In the genomic region with DNA sequence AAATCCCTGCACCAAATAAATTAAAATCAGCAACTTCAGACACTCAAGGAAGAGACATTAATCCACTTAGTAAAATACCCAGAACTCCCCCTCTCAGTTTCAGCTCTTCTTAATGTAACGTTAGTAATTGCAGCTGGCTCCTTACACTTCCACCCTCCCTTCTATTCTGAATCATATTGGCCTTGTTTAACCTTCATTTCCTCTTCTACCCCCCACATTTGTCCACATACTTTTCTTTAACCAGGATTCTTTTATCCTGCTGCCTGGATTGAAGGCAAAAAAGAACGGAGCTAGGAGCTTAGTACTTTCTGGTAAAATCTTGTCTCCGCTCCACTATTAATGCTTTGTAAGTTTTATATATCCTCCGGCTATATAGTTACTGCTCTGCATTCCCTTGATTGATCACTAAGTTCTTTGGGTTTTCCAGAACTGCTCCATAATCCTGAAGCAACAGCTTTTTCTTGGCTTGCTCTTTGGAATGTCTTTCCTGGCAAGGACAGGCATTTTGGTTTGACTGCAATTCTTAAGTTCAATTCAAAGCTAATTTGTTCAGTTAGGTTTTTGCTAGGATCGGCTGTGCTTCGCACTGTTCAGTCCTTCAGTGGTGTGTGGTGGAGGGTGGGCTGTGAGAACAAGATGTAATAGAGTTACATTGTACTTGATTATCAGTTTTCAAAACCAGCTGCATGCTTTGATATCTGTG, we compare ENCODE assay signal across 16 mouse cellular contexts.
DNase-seq lines count a peak whose midpoint lies in the region; ATAC-seq lines count a peak whose summit lies in the region.
"Had no signal": no experiment of that assay in that cellular context is flagged by ENCODE, and none has a peak within 500 bp of the region (broad histone marks: within the 10 kb centered on the region; RNA-seq: fewer than 3 reads in every experiment).

No protein-coding gene starts in this region.

- H3K4me3 ChIP-seq in lung, embryonic 15.5 days: no peak overlapping the region
- no peak overlapping the region for H3K4me3 ChIP-seq in limb, embryonic 15.5 days
- no peak overlapping the region for H3K4me3 ChIP-seq in forebrain, embryonic 15.5 days
- H3K4me3 ChIP-seq: heart, embryonic 10.5 days; midbrain, embryonic 12.5 days; neural tube, embryonic 12.5 days had no signal

- no peaks in the 10 kb centered on the region; the same call in 1 of the 2 replicates for H3K27me3 ChIP-seq in lung, embryonic 15.5 days
- H3K27me3 ChIP-seq in limb, embryonic 15.5 days: no peaks in the 10 kb centered on the region
- no peaks in the 10 kb centered on the region for H3K27me3 ChIP-seq in forebrain, embryonic 15.5 days
- H3K27me3 ChIP-seq: neural tube, embryonic 12.5 days had no signal

- peaks cover 18% of the 10 kb centered on the region for H3K4me1 ChIP-seq in lung, embryonic 15.5 days
- peaks cover 26% of the 10 kb centered on the region for H3K4me1 ChIP-seq in limb, embryonic 15.5 days
- peaks cover 25% of the 10 kb centered on the region for H3K4me1 ChIP-seq in forebrain, embryonic 15.5 days

- no peaks in the 10 kb centered on the region for H3K9me3 ChIP-seq in lung, embryonic 15.5 days
- H3K9me3 ChIP-seq in limb, embryonic 15.5 days: no peaks in the 10 kb centered on the region
- no peaks in the 10 kb centered on the region for H3K9me3 ChIP-seq in forebrain, embryonic 15.5 days
- H3K9me3 ChIP-seq: heart, embryonic 10.5 days; midbrain, embryonic 12.5 days; neural tube, embryonic 12.5 days had no signal

- peak; percentile 28 to 29 for DNase-seq in heart, adult 18-20 months
- DNase-seq in heart, adult 8-10 months (ENCODE audit: low spot score): no peak
- no peak for DNase-seq in lung, postnatal 14 days
- DNase-seq in frontal cortex, adult 2 months (ENCODE audit: extremely low spot score in 1 of 2, low spot score in 1 of 2): no peak
- DNase-seq in cerebellum, postnatal 25 days: no peak
- DNase-seq: adrenal gland, postnatal 10 days; embryo, embryonic 11 days had no signal

- H3K27ac ChIP-seq in lung, embryonic 15.5 days: peak overlapping the region; percentile 94
- H3K27ac ChIP-seq in limb, embryonic 15.5 days: peak overlapping the region; percentile 27
- no peak overlapping the region for H3K27ac ChIP-seq in forebrain, embryonic 15.5 days (replicated peaks)
- H3K27ac ChIP-seq: heart, embryonic 10.5 days; liver, embryonic 14.5 days; midbrain, embryonic 12.5 days; neural tube, embryonic 12.5 days had no signal

- WGBS in lung, embryonic 15.5 days: 34% methylated on average over 6 of the region's 6 CpGs
- 28% methylated on average over 6 of the region's 6 CpGs for WGBS in limb, embryonic 15.5 days
- WGBS in forebrain, embryonic 15.5 days: 52% methylated on average over 6 of the region's 6 CpGs

- no peaks in the 10 kb centered on the region for H3K36me3 ChIP-seq in lung, embryonic 15.5 days
- H3K36me3 ChIP-seq in limb, embryonic 15.5 days: no peaks in the 10 kb centered on the region
- no peaks in the 10 kb centered on the region for H3K36me3 ChIP-seq in forebrain, embryonic 15.5 days
- H3K36me3 ChIP-seq: heart, embryonic 10.5 days; midbrain, embryonic 12.5 days; neural tube, embryonic 12.5 days had no signal

- no peak overlapping the region for H3K9ac ChIP-seq in lung, embryonic 15.5 days
- H3K9ac ChIP-seq in limb, embryonic 15.5 days: no peak overlapping the region
- H3K9ac ChIP-seq in forebrain, embryonic 15.5 days (replicated peaks): no peak overlapping the region
- H3K9ac ChIP-seq: liver, embryonic 14.5 days; midbrain, embryonic 12.5 days; neural tube, embryonic 12.5 days had no signal

- ATAC-seq in lung, embryonic 15.5 days (ENCODE audit: borderline replicate concordance, extremely low read depth, low FRiP score, low TSS enrichment): peak; percentile 68
- 0 out of 2 replicates have a peak, but pooled peaks have one; percentile 42 for ATAC-seq in limb, embryonic 15.5 days (ENCODE audit: insufficient number of reproducible peaks, low FRiP score, low TSS enrichment, low read depth)
- ATAC-seq in forebrain, embryonic 15.5 days (replicated peaks): no peak
- ATAC-seq: forebrain, embryonic 14.5 days; hindbrain, embryonic 16.5 days had no signal

- peak overlapping the region; percentile 45 for H3K4me2 ChIP-seq in lung, embryonic 15.5 days
- no peak overlapping the region for H3K4me2 ChIP-seq in limb, embryonic 15.5 days
- no peak overlapping the region for H3K4me2 ChIP-seq in forebrain, embryonic 15.5 days (replicated peaks)

Comparison
In these comparisons a context has a peak if more than half of its experiments do, and no peak if none do; other contexts are left out.
1. DNase-seq: peak in heart, adult 18-20 months (2 of 2); none in heart, adult 8-10 months (single experiment), lung, postnatal 14 days (single experiment), frontal cortex, adult 2 months (0 of 2) and cerebellum, postnatal 25 days (0 of 2).